Mouse (Mus musculus): ENCODE results near the gene Afap1. TPM values are rescaled to one million over a fixed set of nuclear protein-coding genes. Genes with fewer than 3 reads are reported as not detected.
A peak's percentile ranks its signal among the peaks of the same experiment; 100 is the strongest.

Afap1 gene
- total and polyA plus RNA-seq, 3 experiments: 0.03 to 0.04 TPM; not detected in 1

DNA sequence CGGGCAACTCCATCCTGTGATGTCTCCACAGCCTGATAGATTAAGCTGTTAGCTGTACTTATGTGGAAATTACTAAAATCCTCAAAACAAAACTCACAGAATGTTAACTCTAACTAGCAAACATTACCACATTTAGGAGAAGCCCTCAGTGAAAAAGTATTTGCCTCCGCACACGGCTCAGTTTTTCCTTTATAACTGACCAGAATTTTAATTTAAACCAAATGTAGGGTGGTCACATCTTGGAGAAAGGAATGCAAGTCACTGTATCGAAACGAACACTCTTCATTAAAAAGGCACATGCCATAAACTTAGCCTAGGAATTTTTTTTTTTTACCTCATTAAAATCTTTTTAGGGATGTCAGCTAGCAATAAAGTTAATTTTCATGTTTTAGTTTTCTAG is 87.4 kb downstream of the Afap1 start:
- Histone ChIP-seq H3K9ac (ENCODE audit: control insufficient read depth, low read depth, low read length, poor library complexity, severe bottlenecking) (no peak overlapping the region), H3K27me3 (ENCODE audit: control insufficient read depth in 1 of 2, insufficient read depth in 2 of 2, low read length in 2 of 2) (no peaks in the 10 kb centered on the region), H3K4me3 (ENCODE audit: control insufficient read depth in 1 of 2, insufficient read depth in 1 of 2, low read depth in 2 of 2, low read length in 2 of 2) (no peak overlapping the region), H3K9me3 (replicated peaks; ENCODE audit: insufficient read depth, low read length) (no peaks in the 10 kb centered on the region), H3K36me3 (ENCODE audit: control insufficient read depth in 1 of 2, insufficient read depth in 2 of 2, low read length in 2 of 2) (no peaks in the 10 kb centered on the region), H3K79me2 (ENCODE audit: control insufficient read depth, insufficient read depth, low read length, poor library complexity) (no peaks in the 10 kb centered on the region), H3K27ac (ENCODE audit: control insufficient read depth, low read depth, low read length) (no peak overlapping the region), H3K4me1 (ENCODE audit: control insufficient read depth in 1 of 2, insufficient read depth in 2 of 2, low read length in 2 of 2) (no peaks in the 10 kb centered on the region)
- DNase-seq (ENCODE audit: low read depth, low spot score): no peak
- TF ChIP-seq MXI1 (IDR thresholded peaks at IDR 0.05; ENCODE audit: low read depth, low read length) (no peak), E2F4 (IDR thresholded peaks at IDR 0.05; ENCODE audit: borderline replicate concordance, low read depth, low read length) (no peak)

DNA sequence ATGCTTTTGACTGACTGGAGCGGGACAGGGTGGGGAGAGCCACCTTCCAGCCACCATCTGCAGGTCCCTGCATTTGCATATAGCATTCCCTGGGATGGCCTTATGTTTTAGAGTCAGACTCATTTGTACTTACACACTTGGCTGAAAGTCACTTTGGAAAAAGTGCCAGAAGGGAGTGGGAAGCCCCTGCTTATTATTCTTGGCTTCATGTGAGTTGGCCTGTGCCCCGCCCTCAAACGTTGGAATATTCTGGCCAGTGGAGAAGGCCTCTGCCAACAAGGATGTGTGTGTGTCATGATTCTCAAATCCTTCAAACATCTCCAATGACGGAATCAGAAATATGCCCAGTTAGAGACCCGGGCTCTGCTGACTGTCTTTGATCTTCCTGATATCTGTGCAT is 88.2 kb downstream of the Afap1 start:
- H3K27ac ChIP-seq (ENCODE audit: control insufficient read depth, low read depth, low read length): no peak overlapping the region
- H3K9me3 ChIP-seq (replicated peaks; ENCODE audit: insufficient read depth, low read length): no peaks in the 10 kb centered on the region
- no peak overlapping the region for H3K9ac ChIP-seq (ENCODE audit: control insufficient read depth, low read depth, low read length, poor library complexity, severe bottlenecking)
- no peaks in the 10 kb centered on the region for H3K36me3 ChIP-seq (ENCODE audit: control insufficient read depth in 1 of 2, insufficient read depth in 2 of 2, low read length in 2 of 2)
- no peak for DNase-seq (ENCODE audit: low read depth, low spot score)
- H3K27me3 ChIP-seq (ENCODE audit: control insufficient read depth in 1 of 2, insufficient read depth in 2 of 2, low read length in 2 of 2): no peaks in the 10 kb centered on the region
- H3K79me2 ChIP-seq (ENCODE audit: control insufficient read depth, insufficient read depth, low read length, poor library complexity): no peaks in the 10 kb centered on the region
- H3K4me3 ChIP-seq (ENCODE audit: control insufficient read depth in 1 of 2, insufficient read depth in 1 of 2, low read depth in 2 of 2, low read length in 2 of 2): no peak overlapping the region
- no peaks in the 10 kb centered on the region for H3K4me1 ChIP-seq (ENCODE audit: control insufficient read depth in 1 of 2, insufficient read depth in 2 of 2, low read length in 2 of 2)
- TF ChIP-seq GABPA (IDR thresholded peaks at IDR 0.05; ENCODE audit: low read depth, low read length) (no peak), RCOR1 (IDR thresholded peaks at IDR 0.05; ENCODE audit: low read depth, low read length) (no peak), MAZ (IDR thresholded peaks at IDR 0.05; ENCODE audit: low read depth, low read length) (no peak), CHD1 (IDR thresholded peaks at IDR 0.05; ENCODE audit: low read depth, low read length) (no peak), MAX (IDR thresholded peaks at IDR 0.05; ENCODE audit: low read length) (no peak), SIN3A (IDR thresholded peaks at IDR 0.05; ENCODE audit: low read length) (no peak), HCFC1 (IDR thresholded peaks at IDR 0.05; ENCODE audit: low read depth, low read length) (no peak), JUND (IDR thresholded peaks at IDR 0.05; ENCODE audit: low read depth, low read length) (no peak), RAD21 (IDR thresholded peaks at IDR 0.05; ENCODE audit: low read depth, low read length) (no peak), MAFK (IDR thresholded peaks at IDR 0.05; ENCODE audit: borderline replicate concordance, low read depth, low read length) (no peak), MYB (IDR thresholded peaks at IDR 0.05; ENCODE audit: low read depth, low read length) (no peak), TBP (IDR thresholded peaks at IDR 0.05; ENCODE audit: low read depth, low read length) (no peak)

DNA sequence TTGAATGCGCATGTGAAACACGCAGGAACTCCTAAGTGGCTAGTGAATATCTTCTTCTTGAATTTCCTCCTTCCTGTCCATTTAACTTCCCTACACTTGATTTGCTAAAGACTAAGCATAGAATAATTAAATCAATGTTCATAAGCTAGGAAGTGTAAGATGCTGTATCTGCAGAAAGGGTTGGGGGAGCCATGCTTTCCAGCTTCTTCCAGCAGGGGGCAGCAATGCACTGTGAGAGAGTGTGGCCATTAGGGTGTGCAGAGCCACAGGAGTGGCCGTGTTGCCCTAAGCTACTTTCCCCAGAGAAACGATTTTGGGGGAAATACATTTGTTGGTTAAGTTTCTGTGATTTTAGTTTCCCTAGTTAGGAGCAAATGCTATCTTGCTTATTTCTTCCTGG is 88.9 kb downstream of the Afap1 start:
- no peak overlapping the region for H3K9ac ChIP-seq (ENCODE audit: control insufficient read depth, low read depth, low read length, poor library complexity, severe bottlenecking)
- no peaks in the 10 kb centered on the region for H3K9me3 ChIP-seq (replicated peaks; ENCODE audit: insufficient read depth, low read length)
- no peak overlapping the region for H3K27ac ChIP-seq (ENCODE audit: control insufficient read depth, low read depth, low read length)
- H3K4me3 ChIP-seq (ENCODE audit: control insufficient read depth in 1 of 2, insufficient read depth in 1 of 2, low read depth in 2 of 2, low read length in 2 of 2): no peak overlapping the region
- no peaks in the 10 kb centered on the region for H3K36me3 ChIP-seq (ENCODE audit: control insufficient read depth in 1 of 2, insufficient read depth in 2 of 2, low read length in 2 of 2)
- no peak for TF ChIP-seq NRF1 (IDR thresholded peaks at IDR 0.05; ENCODE audit: insufficient read depth, low read depth, low read length, poor library complexity, severe bottlenecking)
- peak; percentile 48 for TF ChIP-seq RAD21 (IDR thresholded peaks at IDR 0.05; ENCODE audit: low read depth, low read length)
- TF ChIP-seq TBP (IDR thresholded peaks at IDR 0.05; ENCODE audit: low read depth, low read length): no peak
- TF ChIP-seq CTCF (IDR thresholded peaks at IDR 0.05 in 2 of 3, conservative IDR thresholded peaks at IDR 0.05 in 1 of 3; ENCODE audit: control insufficient read depth in 1 of 3, insufficient read depth in 1 of 3, low read depth in 2 of 3, low read length in 3 of 3, poor library complexity in 1 of 3, severe bottlenecking in 1 of 3): peak; percentile 46 to 73 (median 52)
- DNase-seq (ENCODE audit: low read depth, low spot score): peak; percentile 23
- no peaks in the 10 kb centered on the region for H3K79me2 ChIP-seq (ENCODE audit: control insufficient read depth, insufficient read depth, low read length, poor library complexity)
- H3K27me3 ChIP-seq (ENCODE audit: control insufficient read depth in 1 of 2, insufficient read depth in 2 of 2, low read length in 2 of 2): no peaks in the 10 kb centered on the region
- no peaks in the 10 kb centered on the region for H3K4me1 ChIP-seq (ENCODE audit: control insufficient read depth in 1 of 2, insufficient read depth in 2 of 2, low read length in 2 of 2)
